Mouse (Mus musculus) hindbrain, embryonic 16.5 days (tissue): ENCODE results near the gene Tent5c. TPM values are rescaled to one million over a fixed set of nuclear protein-coding genes. Genes with fewer than 3 reads are reported as not detected.
A peak's percentile ranks its signal among the peaks of the same experiment; 100 is the strongest.

Source experiments
- ATAC-seq: fragments of 200-750 bp; cut with Nextera tagmentation; 2 replicates; pipeline ENCODE4 v1.8.0; 2017; ENCODE audit warnings: moderate TSS enrichment, moderate library complexity
- H3K27ac ChIP-seq: fragments of 300-500 bp; sonication (generic); 2 replicates; pipeline ENCODE4 v1.5.1; 2014; ENCODE audit warnings: low read depth, mild to moderate bottlenecking, control low read depth, low read length, moderate library complexity
- H3K27me3 ChIP-seq: fragments of 300-500 bp; sonication (generic); replicated peaks from 2 replicates; pipeline ENCODE4 v1.6.1; 2014; ENCODE audit warnings: low read length; ENCODE audit not compliant: control insufficient read depth, insufficient read depth
- H3K36me3 ChIP-seq: fragments of 300-500 bp; sonication (generic); 2 replicates; pipeline ENCODE4 v1.6.1; 2014; ENCODE audit warnings: mild to moderate bottlenecking, low read length, moderate library complexity, mixed read lengths; ENCODE audit not compliant: control insufficient read depth, insufficient read depth
- H3K4me1 ChIP-seq: fragments of 300-500 bp; sonication (generic); 2 replicates; pipeline ENCODE4 v1.6.1; 2014; ENCODE audit warnings: low read depth, low read length; ENCODE audit not compliant: control insufficient read depth, insufficient read depth
- H3K4me2 ChIP-seq: fragments of 300-500 bp; sonication (generic); 2 replicates; pipeline ENCODE4 v1.6.1; 2014; ENCODE audit warnings: mild to moderate bottlenecking, low read length, control low read depth, moderate library complexity
- H3K4me3 ChIP-seq: fragments of 300-500 bp; sonication (generic); 2 replicates; pipeline ENCODE4 v1.5.1; 2014; ENCODE audit warnings: mild to moderate bottlenecking, low read length, control low read depth, moderate library complexity
- H3K9ac ChIP-seq: fragments of 300-500 bp; sonication (generic); 2 replicates; pipeline ENCODE4 v1.6.1; 2014; ENCODE audit warnings: low read depth, mild to moderate bottlenecking, control low read depth, low read length, moderate library complexity
- H3K9me3 ChIP-seq: fragments of 300-500 bp; sonication (generic); 2 replicates; pipeline ENCODE4 v1.6.1; 2014; ENCODE audit warnings: mild to moderate bottlenecking, low read length, moderate library complexity; ENCODE audit not compliant: control insufficient read depth
- whole genome bisulfite sequencing: fragments of 180-500 bp; shearing (Covaris S2); extraction: QIAGEN DNeasy Blood & Tissue Kit; methylation state at CpG from one replicate; pipeline ENCODE4 v1.1.7; 2014; 5-methylcytosine and 5-hydroxymethylcytosine counted together
- polyA plus RNA-seq: library from polyadenylated mRNA; unstranded; fragments of >200 nt; fragmentation: Nextera tagmentation; extraction: Ambion mirVana; gene quantifications from 2 replicates; pipeline ENCODE4 v1.2.1, GENCODE M21; 2015

Gene Tent5c
- 3.3 and 4.8 TPM in 2 replicates for polyA plus RNA-seq

DNA sequence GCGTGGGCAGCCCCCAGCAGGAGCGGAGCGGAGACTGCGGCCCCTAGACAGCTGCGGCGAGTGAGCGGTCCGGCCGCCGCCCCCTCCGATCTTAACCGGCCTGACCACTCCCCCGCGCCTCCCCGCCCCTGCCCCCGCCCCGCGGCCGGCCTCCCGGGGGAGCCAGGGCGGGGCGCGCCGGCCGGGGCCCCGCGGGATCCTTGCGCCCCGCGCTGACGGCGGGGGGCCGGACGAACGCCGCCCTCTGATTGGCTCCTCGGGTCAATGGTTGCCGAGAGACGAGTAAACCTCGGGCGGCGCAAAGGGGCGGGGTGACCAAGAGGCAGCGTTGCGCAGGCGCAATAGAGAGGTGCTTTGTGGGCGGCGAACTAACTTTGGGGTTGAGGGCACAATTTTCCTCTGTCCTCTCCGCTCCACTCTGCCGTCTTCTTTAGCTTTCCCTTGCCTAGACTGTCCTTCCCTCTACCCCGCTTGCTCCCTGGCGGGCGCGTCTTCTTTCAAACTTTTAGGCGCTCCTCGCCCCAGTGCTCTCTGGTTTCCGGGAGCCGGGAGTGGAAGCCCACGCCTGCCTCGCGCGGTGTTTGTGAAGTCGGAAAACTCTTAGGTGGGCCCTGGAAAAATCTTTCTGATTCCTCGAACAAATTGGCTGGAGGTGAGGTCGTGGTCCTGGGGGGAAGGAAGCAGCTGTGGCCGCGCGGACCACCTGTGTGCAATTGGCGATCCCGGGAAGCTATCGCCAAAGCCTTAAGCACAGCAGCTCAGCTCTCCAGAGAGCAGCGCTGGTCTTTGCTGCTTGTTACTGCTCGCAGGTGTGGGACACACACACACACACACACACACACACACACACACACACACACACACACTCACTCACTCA lies at the start of gene Tent5c:
Gene Tent5c, minus strand, starts transcription at position 192 of the 877 bp plus-strand sequence.
- peaks cover 10% of the 10 kb centered on the region for H3K4me1 ChIP-seq
- H3K9me3 ChIP-seq: no peaks in the 10 kb centered on the region
- H3K36me3 ChIP-seq: no peaks in the 10 kb centered on the region
- WGBS: 0% methylated on average over 43 of the region's 73 CpGs
- peak within 1 kb of the TSS; percentile 61 for H3K9ac ChIP-seq
- peak within 1 kb of the TSS; percentile 100 for H3K4me2 ChIP-seq
- no peak within 1 kb of the TSS for H3K27ac ChIP-seq
- ATAC-seq: peak; percentile 92
- peak within 1 kb of the TSS; percentile 63 for H3K4me3 ChIP-seq
- H3K27me3 ChIP-seq: peaks cover 26% of the 10 kb centered on the region

GRCm38 (mm10) chr3:100536686-100537085 lies 47.6 kb upstream of the Tent5c start:
- H3K27me3 ChIP-seq: no peaks in the 10 kb centered on the region
- H3K9ac ChIP-seq: no peak overlapping the region
- no peaks in the 10 kb centered on the region for H3K4me1 ChIP-seq
- no peaks in the 10 kb centered on the region for H3K36me3 ChIP-seq
- no peak overlapping the region for H3K27ac ChIP-seq
- no peak for ATAC-seq
- H3K4me2 ChIP-seq: no peak overlapping the region
- no peaks in the 10 kb centered on the region for H3K9me3 ChIP-seq
- WGBS: 100% methylated on average over 2 of the region's 2 CpGs
- no peak overlapping the region for H3K4me3 ChIP-seq

DNA sequence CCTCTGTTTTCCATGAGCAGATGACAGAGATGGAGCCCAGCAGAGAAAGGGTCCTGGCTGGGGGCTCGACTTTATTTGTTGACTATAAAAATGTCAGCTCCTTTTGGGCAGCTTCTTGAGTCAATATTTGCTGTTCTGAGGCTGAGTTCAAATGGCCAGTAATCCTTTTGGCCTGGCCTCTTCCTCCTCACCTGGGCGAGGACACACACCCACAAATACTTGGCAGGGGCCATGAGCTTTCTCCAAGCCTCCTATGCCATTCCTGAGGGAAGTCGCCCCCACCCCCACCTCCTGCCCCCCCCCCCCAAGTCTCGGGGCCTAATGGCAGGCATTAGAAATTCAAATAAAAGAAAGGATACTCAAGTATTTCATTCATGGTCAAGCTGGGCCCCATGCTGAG lies 46.8 kb upstream of the Tent5c start:
- Histone ChIP-seq H3K4me2 (no peak overlapping the region), H3K27ac (no peak overlapping the region), H3K36me3 (no peaks in the 10 kb centered on the region), H3K9me3 (no peaks in the 10 kb centered on the region), H3K9ac (no peak overlapping the region), H3K27me3 (no peaks in the 10 kb centered on the region), H3K4me3 (no peak overlapping the region), H3K4me1 (no peaks in the 10 kb centered on the region)
- ATAC-seq: no peak
- WGBS: 67% methylated on average over 4 of the region's 4 CpGs

- Histone ChIP-seq H3K27me3 (no peaks in the 10 kb centered on the region), H3K27ac (no peak overlapping the region), H3K4me3 (no peak overlapping the region), H3K9ac (no peak overlapping the region), H3K36me3 (no peaks in the 10 kb centered on the region), H3K4me2 (no peak overlapping the region), H3K9me3 (no peaks in the 10 kb centered on the region), H3K4me1 (no peaks in the 10 kb centered on the region)
- ATAC-seq: no peak
- WGBS: 58% methylated on average over 3 of the region's 3 CpGs
Measured at GRCm38 (mm10) chr3:100535298-100535697, 46.2 kb upstream of the Tent5c start.

DNA sequence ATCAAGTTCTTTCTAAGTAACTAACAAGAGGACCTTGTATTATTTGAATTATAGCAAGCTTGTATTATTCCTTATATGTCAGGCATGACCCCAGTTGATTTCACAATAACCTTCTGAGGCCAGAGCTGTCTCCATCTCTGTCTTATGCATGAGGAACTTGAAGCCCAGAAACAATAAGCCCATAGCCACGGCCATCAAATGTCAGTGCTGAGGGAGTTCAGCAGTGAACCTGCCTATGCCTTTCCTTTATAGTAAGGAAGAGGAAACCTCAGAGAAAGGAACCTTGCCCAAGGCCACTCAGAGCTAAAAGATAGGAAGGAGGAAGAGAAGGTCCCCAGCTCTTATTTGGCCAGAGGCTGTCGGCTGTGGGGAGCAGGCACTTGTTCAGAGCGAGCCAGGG lies 45.3 kb upstream of the Tent5c start:
- ATAC-seq: no peak
- 87% methylated on average over 3 of the region's 3 CpGs for WGBS
- no peak overlapping the region for H3K4me3 ChIP-seq
- H3K4me2 ChIP-seq: no peak overlapping the region
- no peaks in the 10 kb centered on the region for H3K4me1 ChIP-seq
- H3K27me3 ChIP-seq: no peaks in the 10 kb centered on the region
- no peaks in the 10 kb centered on the region for H3K9me3 ChIP-seq
- H3K27ac ChIP-seq: no peak overlapping the region
- H3K36me3 ChIP-seq: no peaks in the 10 kb centered on the region
- no peak overlapping the region for H3K9ac ChIP-seq

DNA sequence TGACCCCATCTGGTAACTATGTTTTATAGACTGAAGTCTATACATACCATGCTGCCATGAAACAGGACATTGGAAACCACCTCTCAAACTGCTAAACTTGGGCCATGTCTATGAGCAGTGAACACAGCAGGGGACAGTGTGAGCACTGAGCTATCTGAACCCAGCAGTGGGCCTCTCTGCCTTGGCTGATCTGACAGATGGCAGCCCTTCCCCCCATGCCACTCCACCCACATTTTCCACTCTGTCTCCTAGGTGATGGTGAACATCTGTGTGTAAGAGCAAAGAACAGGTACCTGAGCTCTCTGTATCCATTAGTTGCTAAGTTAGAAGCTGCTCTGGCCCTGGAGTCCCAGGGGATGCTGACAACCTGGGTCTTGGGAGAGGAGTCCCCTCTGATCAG lies 44.3 kb upstream of the Tent5c start:
- no peaks in the 10 kb centered on the region for H3K9me3 ChIP-seq
- no peaks in the 10 kb centered on the region for H3K27me3 ChIP-seq
- no peak overlapping the region for H3K4me2 ChIP-seq
- H3K4me1 ChIP-seq: no peaks in the 10 kb centered on the region
- no peak overlapping the region for H3K9ac ChIP-seq
- no peak for ATAC-seq
- no peak overlapping the region for H3K4me3 ChIP-seq
- H3K36me3 ChIP-seq: no peaks in the 10 kb centered on the region
- H3K27ac ChIP-seq: no peak overlapping the region

DNA sequence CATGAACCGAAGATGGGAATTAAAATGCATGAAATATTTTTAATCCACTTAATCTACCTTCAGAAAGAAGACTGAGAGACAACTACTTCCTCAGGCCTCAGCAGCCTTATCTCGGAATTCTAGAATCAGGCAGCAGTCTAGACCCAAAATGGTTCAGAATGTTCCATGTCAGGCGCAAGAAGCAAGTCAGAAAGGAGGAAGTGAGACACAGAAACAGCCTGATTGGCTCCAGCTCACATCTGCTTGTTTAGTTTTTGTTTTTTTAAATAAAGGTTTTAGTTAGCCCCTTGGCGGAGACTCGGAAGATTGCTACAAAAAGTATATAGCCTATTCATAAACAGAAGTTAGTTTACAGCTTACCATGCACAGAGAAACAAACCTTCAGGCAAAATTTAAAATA lies 41.8 kb upstream of the Tent5c start:
- Histone ChIP-seq H3K27ac (no peak overlapping the region), H3K4me2 (no peak overlapping the region), H3K4me1 (no peaks in the 10 kb centered on the region), H3K9ac (no peak overlapping the region), H3K27me3 (no peaks in the 10 kb centered on the region), H3K36me3 (no peaks in the 10 kb centered on the region), H3K4me3 (no peak overlapping the region), H3K9me3 (no peaks in the 10 kb centered on the region)
- ATAC-seq: no peak
- 94% methylated on average over 5 of the region's 5 CpGs for WGBS

- no peak overlapping the region for H3K4me3 ChIP-seq
- H3K36me3 ChIP-seq: no peaks in the 10 kb centered on the region
- no peak overlapping the region for H3K4me2 ChIP-seq
- H3K27me3 ChIP-seq: no peaks in the 10 kb centered on the region
- H3K4me1 ChIP-seq: no peaks in the 10 kb centered on the region
- ATAC-seq: no peak
- no peaks in the 10 kb centered on the region for H3K9me3 ChIP-seq
- no peak overlapping the region for H3K27ac ChIP-seq
- WGBS: 79% methylated on average over 7 of the region's 7 CpGs
- H3K9ac ChIP-seq: no peak overlapping the region
Measured at GRCm38 (mm10) chr3:100530244-100530788, 41.2 kb upstream of the Tent5c start.

- Histone ChIP-seq H3K4me1 (no peaks in the 10 kb centered on the region), H3K4me3 (no peak overlapping the region), H3K9me3 (no peaks in the 10 kb centered on the region), H3K36me3 (no peaks in the 10 kb centered on the region), H3K4me2 (no peak overlapping the region), H3K9ac (no peak overlapping the region), H3K27me3 (no peaks in the 10 kb centered on the region), H3K27ac (no peak overlapping the region)
- WGBS: 83% methylated on average over 7 of the region's 7 CpGs
- no peak for ATAC-seq
Measured at GRCm38 (mm10) chr3:100522671-100523070, 33.5 kb upstream of the Tent5c start.
